Mouse (Mus musculus) frontal cortex, postnatal 25 days (tissue): ENCODE results near the gene Usp2.

Source experiments
- DNase-seq, 2 experiments: peaks; one replicate each; pipeline ENCODE4 v3.0.0; 2022; ENCODE audit warnings: low spot score in 2 of 2

The Usp2 gene

DNA sequence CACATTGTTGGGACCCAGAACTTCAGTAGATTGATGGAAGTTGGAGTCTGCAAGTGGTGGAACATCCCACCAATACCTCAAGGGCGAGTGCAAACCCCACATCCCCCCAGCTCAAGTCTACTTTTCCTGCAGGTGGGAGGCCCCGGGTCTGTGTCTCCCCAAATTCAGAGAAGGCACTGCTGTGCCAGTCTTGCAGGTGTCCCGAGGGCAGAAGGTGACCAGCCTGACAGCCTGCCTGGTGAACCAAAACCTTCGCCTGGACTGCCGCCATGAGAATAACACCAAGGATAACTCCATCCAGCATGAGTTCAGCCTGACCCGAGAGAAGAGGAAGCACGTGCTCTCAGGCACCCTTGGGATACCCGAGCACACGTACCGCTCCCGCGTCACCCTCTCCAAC lies 20.4 kb upstream of the Usp2 start:
- no peak for DNase-seq

DNA sequence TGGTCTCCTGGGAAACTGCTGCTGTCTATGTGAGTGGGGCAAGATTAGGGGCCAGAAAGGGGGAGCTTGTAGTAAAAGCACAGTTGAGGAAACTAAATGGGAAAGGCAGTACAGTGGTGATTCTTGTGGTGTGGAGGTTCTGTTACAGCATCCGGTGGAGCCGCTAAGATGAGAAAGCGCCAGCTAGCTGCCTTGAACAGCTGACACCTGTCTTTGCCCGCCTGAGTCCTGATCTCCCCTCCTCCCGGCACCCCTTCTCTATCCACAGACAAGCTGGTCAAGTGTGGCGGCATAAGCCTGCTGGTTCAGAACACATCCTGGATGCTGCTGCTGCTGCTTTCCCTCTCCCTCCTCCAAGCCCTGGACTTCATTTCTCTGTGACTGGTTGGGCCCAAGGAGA lies 19.8 kb upstream of the Usp2 start:
- DNase-seq, result no peak

DNA sequence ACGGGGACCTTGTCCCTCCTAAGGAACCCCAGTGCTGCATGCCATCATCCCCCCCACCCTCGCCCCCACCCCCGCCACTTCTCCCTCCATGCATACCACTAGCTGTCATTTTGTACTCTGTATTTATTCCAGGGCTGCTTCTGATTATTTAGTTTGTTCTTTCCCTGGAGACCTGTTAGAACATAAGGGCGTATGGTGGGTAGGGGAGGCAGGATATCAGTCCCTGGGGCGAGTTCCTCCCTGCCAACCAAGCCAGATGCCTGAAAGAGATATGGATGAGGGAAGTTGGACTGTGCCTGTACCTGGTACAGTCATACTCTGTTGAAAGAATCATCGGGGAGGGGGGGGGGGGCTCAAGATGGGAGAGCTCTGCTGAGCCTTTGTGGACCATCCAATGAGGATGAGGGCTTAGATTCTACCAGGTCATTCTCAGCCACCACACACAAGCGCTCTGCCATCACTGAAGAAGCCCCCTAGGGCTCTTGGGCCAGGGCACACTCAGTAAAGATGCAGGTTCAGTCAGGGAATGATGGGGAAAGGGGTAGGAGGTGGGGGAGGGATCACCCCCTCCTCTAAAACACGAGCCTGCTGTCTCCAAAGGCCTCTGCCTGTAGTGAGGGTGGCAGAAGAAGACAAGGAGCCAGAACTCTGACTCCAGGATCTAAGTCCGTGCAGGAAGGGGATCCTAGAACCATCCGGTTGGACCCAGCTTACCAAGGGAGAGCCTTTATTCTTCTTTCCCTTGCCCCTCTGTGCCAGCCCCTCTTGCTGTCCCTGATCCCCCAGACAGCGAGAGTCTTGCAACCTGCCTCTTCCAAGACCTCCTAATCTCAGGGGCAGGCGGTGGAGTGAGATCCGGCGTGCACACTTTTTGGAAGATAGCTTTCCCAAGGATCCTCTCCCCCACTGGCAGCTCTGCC lies 19.0 kb upstream of the Usp2 start:
- no peak for DNase-seq

DNA sequence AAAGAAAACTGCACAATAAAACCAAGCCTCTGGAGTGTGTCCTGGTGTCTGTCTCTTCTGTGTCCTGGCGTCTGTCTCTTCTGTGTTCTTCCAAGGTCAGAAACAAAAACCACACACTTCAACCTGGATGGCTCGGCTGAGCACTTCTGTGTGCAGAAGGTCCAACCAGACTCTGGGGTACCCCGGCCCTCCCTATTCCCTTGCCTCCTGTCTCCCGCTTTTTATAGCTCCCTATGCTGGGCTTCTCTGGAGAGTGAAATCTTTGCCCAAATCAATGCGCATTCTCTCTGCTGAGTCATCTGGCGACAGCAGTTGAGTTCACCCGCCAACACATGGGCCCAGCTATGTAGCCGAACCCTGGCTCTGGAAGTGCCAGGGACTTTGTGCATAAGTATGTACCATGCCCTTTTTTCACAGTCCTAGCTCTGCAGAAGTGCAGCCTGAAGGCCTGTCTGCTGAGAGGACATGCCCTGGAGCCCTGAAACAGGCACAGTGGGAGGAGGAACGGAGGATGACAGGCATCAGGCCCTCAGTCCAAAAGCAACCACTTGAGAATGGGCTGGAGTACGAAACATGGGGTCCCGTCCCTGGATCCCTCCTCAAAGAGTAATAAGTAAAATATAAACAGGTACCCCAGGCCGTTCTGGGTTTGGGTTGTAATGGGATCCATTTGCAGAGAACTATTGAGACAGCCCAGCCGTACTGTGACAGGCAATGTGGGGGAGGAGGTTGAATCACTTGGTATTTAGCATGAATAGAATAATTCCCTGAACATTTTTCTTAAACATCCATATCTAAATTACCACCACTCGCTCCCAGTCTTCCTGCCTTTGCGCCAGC lies 18.1 kb upstream of the Usp2 start:
- DNase-seq, result no peak

DNA sequence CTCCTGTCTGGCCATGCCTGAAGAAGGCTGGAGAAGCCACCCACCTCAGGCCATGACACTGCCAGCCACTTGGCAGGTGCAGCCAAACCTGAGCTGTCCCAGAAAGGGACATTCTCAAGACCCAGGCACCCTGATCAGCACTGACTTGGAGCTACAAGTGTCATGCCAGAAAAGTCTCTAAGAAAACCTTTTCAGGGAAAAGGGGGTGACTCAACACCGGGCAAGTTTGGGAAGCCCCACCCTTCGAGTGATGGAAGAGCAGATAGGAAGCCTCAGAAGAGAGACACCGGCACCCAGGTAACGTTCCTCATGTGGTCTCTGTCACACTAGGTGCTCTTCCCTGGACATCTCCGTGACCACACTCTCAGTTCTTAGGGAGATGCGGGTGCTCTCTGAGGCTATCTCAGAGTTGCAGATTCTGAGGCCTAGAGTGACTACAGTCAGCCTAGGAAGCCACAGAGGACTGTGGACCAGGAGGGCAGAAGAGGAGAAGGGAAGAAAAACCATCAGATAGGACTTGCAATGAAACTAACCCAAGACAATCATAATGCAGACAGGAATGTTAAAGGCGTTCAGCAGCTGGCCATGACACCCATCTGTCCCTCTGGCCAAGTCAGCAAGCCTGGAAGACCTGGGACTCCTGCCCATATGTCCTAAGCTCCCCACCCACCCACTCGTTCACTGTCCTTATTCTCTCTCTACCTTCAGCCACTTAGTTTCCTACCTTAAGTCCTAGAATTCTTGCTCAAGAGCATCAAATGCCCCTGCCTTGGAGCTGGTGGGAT lies 17.2 kb upstream of the Usp2 start:
- no peak for DNase-seq

DNA sequence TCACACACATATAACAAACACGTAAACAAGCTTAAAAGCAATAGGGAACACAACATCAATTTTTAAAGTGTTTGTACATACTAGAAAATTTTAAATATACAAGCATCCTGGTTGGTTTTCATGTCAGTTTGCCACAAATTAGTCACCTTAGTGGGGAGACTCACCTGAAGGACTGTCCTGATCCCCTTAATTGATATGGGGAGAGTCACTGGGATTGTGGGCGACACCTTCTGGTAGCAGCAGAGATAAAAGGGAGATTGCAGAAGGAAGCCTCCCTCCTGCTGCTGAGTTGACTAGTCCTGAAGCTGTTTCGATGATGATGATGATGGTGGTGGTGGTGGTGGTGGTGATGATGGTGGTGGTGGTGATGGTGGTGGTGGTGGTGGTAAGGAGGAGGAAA lies 14.0 kb upstream of the Usp2 start:
- DNase-seq, result no peak

DNA sequence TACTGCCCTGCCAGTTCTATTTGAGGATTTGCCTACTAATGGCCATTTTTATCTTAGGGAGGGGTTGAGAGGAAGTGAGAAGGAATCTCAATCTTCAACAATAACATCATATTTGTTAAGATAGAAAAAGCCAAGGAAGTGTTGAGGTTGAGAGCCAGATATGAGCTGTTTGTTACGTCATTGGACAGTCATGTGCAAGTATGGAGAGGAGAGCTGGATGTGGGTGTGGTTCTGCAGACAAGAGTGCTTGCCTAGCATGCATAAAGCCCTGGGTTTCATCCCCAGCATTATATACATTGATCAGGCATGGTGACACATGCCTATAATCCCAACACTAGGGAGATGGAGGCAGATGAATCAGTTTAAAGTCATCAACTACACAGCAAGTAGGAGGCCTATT lies 12.9 kb upstream of the Usp2 start:
- DNase-seq, result no peak

DNA sequence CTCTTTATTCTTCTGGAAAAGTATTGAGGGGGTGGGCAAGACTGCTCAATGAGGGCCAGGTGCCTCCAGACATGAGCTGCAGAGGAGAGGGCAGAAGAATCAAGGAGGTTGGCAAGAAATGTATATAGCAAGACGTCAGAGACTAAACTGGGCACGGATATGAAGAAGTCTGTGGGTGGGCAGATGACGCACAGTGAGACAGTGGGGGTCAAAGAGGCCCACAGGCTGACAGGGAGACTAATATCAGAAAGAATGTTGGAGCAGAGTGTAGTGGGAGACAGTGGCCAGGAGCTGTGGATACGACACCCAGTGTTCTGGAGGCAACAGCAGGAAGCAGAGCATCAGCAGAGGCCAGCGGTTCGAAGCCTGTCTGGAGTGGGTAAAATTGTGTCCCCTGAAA lies 8.2 kb upstream of the Usp2 start:
- no peak for DNase-seq

DNA sequence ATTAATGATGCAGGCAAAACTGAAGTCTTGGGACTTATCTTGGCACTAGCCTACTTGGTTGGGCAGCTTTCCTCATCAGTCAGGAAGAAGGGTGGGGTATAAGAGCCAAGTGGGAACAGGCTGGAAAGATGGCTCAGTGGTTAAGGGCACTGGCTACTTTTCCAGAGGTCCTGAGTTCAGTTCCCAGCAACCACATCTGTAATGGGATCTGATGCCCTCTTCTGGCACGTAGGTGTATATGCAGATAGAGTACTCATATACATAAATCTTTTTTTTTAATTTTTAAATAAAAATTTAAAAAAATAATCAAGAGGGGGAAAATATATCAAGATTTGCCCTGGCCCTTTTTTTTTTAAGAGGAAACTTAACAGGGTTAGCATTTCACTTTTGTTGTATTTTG lies 1.6 kb upstream of the Usp2 start:
- no peak for DNase-seq

DNA sequence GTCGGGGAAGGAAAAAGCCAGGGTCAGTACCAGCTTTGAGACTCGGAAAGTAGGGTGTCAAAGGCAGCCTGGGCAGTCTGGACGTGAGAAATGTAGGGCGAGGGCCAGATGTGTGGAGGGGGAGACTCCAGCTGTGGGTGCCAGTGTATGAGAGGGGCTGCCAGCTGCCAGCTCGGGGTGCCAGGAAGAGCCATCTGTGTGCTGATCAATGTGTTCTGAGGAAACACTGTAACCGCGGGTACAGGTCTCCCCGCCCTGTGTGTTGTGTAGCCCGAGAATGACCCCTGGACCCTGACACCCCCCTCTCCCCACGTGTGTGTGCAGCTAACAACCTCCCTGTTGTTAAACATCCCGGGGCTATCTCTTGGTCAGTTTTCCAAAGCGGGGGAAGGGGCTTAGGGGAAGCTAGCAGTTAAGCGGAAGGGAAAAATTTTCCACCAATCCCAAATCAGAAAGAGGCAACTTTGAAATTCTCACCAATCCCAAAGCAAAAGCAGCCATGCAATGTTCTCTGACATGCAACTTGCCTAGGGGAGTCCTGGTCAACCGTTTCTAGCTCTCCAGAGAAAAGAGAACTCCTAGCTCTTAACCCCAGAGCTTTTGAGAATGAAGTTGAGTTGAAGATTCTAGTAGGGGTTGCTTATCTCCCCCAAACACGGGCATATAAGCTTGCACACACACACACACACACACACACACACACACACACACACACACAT lies 579 bp downstream of the Usp2 start:
- DNase-seq, result no peak

DNA sequence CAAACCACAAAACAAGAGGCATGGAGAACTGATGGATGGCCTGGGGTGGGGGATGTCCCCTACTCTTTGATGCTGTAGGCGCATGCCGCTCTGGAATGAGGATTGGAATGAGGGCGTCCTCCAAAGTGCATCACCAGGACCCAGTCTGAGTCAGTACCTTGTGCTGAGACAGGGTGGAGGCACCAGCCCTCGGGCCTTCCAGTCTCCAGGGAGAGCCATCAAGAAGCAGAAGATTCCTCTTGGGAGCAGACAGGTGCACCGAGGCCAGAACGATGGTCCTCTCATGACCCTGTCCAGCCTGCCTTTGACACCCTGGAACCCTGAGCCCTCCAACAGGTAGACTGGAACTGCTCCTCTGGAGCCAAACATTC lies 1.1 kb downstream of the Usp2 start:
- no peak for DNase-seq

DNA sequence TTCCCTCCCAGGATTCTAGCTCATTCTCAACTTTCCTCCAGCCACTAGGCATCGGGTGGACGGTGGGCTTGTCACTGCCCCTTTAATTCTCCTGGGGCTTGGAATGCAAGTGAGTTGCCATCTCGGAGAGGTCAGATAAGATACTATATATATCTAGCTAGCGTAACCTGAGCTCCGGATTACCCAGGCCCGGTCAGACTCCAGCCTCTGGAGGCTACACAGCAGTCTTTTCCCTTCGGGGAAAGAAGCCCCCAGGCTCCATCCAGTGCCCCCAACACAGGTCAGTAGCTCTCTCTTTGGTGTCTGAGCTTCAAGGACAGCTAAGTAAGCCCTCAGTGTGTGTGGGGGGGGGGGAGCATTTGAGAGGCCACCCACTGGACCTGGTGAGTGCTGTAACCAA lies 2.4 kb downstream of the Usp2 start:
- DNase-seq, result no peak

DNA sequence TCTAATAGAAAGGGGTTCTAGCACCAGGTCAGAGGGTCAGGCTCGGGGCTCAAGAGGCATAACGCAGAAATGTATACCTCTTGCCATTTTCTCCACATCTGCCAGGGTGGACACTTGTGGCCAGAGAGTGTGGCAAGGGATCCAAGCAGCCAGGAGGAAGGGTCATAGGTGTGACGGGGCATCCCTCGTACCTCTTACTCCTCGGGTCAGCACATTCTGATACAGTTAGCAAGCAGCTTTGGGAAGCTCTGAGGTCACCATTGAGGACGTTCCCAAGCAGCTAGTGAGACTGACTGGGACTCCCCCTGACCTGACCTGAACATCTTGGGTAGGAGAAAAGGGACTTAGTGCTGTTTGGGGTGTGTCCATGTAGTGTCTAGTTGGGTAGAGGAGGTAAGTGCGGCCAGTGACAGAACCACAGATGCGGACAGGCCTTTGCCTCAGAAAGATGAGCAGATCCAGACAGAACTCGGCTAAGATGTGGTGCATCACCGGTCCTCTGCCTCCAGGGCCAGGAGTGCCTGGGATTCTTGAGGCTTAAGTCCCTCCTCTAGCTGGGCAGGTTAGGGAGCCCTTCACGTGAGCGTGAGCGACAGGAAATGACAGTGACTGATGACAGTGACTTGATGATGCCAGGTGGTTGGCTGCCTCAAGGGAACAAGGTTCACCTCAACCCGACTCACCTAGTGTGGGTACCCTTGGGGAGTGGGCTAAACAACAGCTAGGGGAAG lies 3.5 kb downstream of the Usp2 start:
- DNase-seq, result no peak

DNA sequence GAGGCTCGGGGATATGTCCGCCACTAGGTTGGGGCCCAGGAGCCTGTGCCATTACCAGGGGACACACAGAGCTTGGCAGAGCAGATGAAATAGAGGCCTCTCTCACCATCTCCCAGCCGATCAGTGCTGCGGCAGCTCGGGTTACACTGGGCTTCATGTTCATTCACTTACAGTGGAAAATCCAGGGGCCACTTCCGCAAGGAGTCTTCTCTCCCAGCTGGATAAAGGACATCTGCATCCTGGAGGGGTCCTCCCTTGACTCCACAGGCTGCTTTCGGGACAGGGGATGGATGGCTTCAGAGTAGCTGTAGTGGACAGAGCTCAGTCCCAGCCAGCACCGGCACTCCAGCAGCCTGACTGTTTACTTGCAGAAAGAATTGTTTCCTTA lies 4.0 kb downstream of the Usp2 start:
- no peak for DNase-seq

DNA sequence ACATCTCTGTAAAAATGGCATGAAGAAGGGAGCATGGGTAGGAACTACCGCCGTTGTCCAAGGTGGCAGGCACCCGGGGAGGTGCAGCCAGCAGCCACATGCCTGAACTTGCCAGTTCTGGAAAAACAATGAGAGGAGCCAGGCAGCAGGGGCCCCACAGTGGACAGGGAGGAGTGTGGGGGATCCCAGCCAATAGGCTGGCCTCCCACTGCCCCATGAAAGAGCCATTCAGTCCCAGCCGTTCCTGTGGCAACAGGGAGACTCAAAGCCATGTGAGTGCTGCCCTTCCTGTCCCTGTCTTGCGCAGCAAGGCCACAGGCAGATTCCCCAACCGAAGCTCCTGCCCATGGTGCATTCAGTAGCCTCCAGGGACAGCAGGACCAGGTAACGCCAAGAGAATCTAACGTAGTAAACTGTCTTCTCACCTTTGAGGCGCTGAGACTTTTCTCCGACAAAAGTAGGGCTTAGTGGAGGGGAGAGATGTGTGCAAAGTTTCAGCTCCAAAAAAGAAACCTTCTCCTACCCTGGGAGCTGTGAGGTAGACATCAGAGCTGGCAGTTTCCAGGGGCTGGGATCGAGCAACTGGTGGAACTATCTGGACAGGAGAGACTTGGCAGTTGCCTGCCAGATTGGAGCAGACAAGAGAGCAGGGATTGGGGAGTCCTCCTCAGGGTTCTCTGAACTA lies 5.2 kb downstream of the Usp2 start:
- no peak for DNase-seq

DNA sequence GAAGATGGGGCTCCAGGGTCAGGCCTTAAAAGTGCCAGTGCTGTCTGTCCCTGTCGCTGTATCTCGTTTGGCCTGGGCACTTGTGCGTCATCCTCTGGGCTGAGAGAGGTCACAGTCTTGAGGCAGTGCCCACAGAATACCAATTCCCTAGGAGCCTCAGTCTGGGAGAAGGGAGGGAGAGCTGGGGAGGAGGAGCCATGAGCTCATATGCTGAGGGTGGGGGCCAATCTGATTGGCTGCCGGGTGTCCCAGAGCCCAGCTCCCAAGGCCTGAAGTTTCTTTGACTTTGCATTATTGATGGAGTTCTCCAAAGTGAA lies 5.7 kb downstream of the Usp2 start:
- DNase-seq, result no peak

DNA sequence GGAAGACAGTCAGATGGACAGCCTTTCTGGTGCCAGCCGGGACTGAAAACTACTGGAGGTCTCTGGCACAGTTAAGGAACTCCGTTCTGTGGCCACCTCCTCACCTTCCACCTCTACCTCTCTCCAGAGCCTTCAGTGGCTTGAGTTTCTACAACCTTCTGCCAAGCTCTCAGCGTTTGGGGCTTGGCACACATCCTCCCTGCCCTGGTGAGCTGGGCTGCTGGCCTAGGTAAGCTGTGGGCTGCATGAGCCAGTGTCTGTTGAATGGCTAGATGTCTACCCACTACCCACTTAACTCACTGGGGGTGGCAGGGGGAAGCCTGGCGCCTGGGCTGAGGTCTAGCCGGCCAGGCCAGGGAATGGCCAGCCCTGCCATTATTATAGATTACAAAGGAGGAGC lies 6.3 kb downstream of the Usp2 start:
- no peak for DNase-seq

DNA sequence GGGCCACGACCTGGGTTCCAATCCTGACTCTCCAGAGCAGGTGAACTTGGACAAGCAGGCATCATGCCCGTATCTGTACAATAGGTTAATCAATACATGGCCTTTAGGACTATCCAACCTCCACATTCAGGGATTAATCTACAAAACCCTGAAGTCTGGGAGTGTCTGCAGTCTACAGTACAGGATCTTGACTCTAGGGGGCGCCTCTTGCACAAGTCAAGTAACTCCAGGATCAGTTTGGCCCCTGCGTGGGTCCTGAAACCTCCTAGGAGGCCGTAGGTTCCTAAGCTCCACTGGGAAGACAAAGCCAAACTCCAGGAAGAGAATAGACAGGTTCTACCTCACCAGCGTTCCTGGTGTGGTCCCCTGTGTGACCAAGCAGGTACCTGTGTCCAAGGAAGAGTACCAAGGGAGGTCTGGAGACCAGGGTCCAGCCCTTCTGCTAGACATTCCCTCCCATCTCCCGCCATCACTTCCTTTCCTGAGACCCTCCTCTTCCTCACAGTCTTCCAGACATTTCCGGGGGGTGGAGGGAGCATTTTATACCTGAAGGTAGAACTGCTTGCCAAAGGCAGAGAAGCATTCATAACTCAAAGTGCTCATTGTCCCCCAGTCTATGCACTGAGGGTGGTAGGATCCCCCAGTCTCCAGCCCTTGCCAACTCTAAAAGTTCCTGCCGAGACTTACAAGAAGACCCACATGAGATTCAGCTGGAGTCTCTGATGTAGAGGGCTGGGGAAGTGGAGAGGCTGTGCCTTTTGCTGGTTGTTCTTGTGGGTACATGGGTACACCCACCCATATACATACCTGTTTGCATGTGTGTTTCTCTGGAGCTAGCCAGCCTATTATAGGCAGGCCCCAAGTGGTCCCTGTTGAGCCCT lies 7.8 kb downstream of the Usp2 start:
- DNase-seq, result no peak

DNA sequence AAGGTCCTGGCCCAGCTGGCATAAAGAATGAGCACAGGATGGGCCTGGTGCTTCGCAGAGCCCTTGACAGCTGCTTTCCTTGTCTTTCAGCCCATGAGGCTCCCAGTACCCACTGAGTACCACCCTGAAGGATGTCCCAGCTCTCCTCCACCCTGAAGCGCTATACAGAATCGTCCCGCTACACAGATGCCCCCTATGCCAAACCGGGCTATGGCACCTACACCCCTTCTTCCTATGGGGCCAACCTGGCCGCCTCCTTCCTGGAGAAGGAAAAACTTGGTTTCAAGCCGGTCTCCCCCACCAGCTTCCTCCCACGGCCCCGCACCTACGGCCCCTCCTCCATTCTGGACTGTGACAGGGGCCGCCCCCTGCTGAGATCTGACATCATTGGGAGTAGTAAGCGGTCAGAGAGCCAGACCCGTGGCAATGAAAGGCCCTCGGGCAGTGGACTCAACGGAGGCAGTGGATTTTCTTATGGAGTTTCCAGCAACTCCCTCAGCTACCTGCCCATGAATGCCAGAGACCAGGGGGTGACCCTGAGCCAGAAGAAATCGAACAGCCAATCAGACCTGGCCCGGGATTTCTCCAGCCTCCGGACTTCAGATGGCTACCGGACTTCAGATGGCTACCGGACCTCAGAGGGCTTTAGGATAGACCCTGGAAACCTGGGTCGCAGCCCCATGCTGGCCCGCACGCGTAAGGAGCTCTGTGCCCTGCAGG lies 8.6 kb downstream of the Usp2 start:
- DNase-seq, result no peak
